Mouse (Mus musculus): ENCODE results near the gene Slc5a10. TPM values are rescaled to one million over a fixed set of nuclear protein-coding genes. Genes with fewer than 3 reads are reported as not detected.

The Slc5a10 gene
- polyA plus RNA-seq, 1 experiment from 2014 or later, result not detected

DNA sequence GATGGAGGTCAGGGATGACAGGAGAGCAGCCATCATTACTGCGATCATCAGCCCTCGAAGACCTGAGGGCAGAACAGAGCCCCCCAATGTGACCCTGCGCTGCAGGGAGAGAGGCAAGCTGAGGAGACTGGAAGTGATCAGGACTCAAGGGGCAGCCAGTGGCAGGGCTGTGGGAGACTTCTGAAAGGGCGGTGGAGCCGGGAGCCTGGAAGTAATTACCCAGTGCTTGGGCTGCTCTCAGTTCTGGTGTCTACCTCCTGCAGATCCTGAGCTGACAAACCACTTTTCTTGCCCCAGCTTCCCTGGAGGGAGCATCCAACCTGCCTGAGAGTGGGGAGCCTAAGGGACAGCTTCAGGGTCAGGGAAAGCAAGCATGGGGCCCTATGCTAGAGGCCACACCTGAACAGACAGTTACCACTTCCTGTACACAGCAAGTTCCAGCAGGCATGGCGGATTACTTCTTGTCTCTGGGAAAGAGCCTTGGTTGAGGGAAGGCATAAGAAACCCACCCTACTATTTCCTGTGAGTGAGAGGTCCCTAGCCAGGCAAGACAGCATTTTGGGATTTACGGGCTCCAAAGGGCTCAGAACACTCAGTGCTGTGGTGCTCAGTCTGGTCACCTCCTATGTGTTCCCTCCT, 44.3 kb downstream of the Slc5a10 start:
- Histone ChIP-seq H3K9me3 (no peaks in the 10 kb centered on the region), H3K27me3 (replicated peaks; ENCODE audit: low read depth, poor library complexity, severe bottlenecking) (peaks cover 38% of the 10 kb centered on the region), H3K27ac (replicated peaks) (peak overlapping the region; percentile 70), H3K4me3 (0 out of 2 replicates have a peak overlapping the region, but pooled peaks have one; percentile 8), H3K36me3 (replicated peaks) (no peaks in the 10 kb centered on the region), H3K4me1 (peaks cover 65% of the 10 kb centered on the region)
- DNase-seq (ENCODE audit: low spot score), result peak; percentile 77
- WGBS, result 46% methylated on average over 7 of the region's 7 CpGs

DNA sequence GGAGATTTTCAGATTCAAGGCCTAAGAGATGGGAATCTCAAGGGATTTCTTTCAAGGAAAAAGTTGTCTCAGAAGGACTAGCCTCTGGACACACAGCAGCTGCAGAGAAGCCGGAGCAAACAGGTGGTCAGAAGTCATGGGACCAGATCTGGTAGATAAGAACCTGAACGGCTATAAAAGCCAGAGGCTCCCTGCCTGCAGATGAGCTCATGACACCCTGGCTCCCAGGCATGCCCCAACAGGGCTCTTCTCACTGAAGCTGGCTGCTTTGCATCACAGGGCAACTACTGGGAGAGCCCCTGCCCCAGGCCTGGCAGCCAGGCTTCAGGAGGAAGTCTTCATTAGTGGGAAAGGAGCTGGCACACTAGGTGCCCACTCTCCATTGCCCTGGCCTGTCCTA, 45.3 kb downstream of the Slc5a10 start:
- Histone ChIP-seq H3K27me3 (replicated peaks; ENCODE audit: low read depth, poor library complexity, severe bottlenecking) (peaks cover 48% of the 10 kb centered on the region), H3K9me3 (no peaks in the 10 kb centered on the region), H3K4me3 (0 out of 2 replicates have a peak overlapping the region, but pooled peaks have one; percentile 14), H3K27ac (replicated peaks) (peak overlapping the region; percentile 70), H3K36me3 (replicated peaks) (no peaks in the 10 kb centered on the region), H3K4me1 (peaks cover 71% of the 10 kb centered on the region)
- no peak for DNase-seq (ENCODE audit: low spot score)
- 53% methylated on average over 2 of the region's 2 CpGs for WGBS

DNA sequence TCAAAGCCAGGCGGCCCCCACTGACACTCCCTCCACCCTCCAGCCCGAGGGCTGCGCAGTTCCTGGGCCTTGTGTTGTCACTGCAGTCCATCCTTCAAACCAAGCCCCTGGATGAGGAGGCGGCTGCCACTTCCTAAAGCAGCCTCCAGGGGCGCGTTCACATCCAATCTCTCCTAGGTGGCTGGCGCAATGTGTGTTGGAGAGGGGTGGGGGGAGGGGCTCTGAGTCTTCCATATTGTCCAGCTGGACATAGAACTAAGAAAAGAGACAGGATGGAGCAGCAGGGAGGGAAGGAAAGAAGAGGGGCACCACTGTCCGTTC, 45.8 kb downstream of the Slc5a10 start:
- Histone ChIP-seq H3K4me3 (peak overlapping the region; percentile 33), H3K9me3 (no peaks in the 10 kb centered on the region), H3K27ac (replicated peaks) (peak overlapping the region; percentile 70), H3K36me3 (replicated peaks) (no peaks in the 10 kb centered on the region), H3K27me3 (replicated peaks; ENCODE audit: low read depth, poor library complexity, severe bottlenecking) (peaks cover 51% of the 10 kb centered on the region), H3K4me1 (peaks cover 70% of the 10 kb centered on the region)
- DNase-seq (ENCODE audit: low spot score), result peak; percentile 87
- WGBS, result under 1% methylated on average over 8 of the region's 8 CpGs

DNA sequence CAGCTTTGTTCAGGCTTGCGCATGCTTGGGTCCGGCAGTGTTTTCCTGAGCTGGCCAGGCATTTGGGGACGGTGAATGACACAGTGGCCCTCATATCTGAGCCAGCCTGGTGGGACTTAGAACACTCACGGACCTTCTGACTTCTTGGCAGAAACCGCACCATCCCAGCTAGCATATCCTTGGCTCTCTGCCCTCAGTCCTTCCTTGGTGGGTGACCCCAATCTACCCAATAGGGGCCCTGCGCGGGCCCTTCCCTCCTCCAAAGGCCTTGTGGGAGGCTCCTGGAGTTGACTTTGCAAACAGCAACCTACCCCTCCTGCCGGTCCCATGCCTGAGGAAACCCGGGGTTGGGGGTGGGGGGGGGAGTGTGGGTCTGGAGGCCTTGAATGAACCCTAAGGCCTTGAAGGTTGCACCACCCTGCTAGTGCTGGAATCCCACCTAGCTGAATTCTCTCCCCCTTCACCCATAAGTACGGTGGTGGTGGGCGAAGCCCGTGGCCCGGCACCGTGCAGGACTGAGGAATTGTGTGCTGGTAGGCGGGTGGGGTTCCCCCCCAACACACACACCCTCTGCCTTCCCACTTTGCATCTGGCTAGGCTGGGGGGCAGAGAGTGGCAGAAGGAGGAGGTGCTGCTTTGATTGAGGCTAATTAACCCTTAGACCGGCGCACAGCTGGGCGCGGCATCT, 46.3 kb downstream of the Slc5a10 start:
- Histone ChIP-seq H3K9me3 (no peaks in the 10 kb centered on the region), H3K4me3 (peak overlapping the region; percentile 33), H3K4me1 (peaks cover 65% of the 10 kb centered on the region), H3K27ac (replicated peaks) (peak overlapping the region; percentile 70), H3K36me3 (replicated peaks) (no peaks in the 10 kb centered on the region), H3K27me3 (replicated peaks; ENCODE audit: low read depth, poor library complexity, severe bottlenecking) (peaks cover 48% of the 10 kb centered on the region)
- 26% methylated on average over 19 of the region's 19 CpGs for WGBS
- no peak for DNase-seq (ENCODE audit: low spot score)

- peaks cover 47% of the 10 kb centered on the region for H3K27me3 ChIP-seq (replicated peaks; ENCODE audit: low read depth, poor library complexity, severe bottlenecking)
- H3K4me1 ChIP-seq, result peaks cover 59% of the 10 kb centered on the region
- H3K9me3 ChIP-seq, result no peaks in the 10 kb centered on the region
- H3K36me3 ChIP-seq (replicated peaks), result no peaks in the 10 kb centered on the region
- 0 out of 2 replicates have a peak overlapping the region, but pooled peaks have one; percentile 70 for H3K27ac ChIP-seq (replicated peaks)
- WGBS, result 35% methylated on average over 8 of the region's 8 CpGs
- peak; percentile 47 for DNase-seq (ENCODE audit: low spot score)
- H3K4me3 ChIP-seq, result no peak overlapping the region
Observed at GRCm38 (mm10) chr11:61673686-61674085, 46.9 kb downstream of the Slc5a10 start.

- H3K9me3 ChIP-seq, result no peaks in the 10 kb centered on the region
- no peak overlapping the region for H3K27ac ChIP-seq (replicated peaks)
- H3K27me3 ChIP-seq (replicated peaks; ENCODE audit: low read depth, poor library complexity, severe bottlenecking), result peaks cover 48% of the 10 kb centered on the region
- H3K36me3 ChIP-seq (replicated peaks), result no peaks in the 10 kb centered on the region
- WGBS, result 58% methylated on average over 19 of the region's 19 CpGs
- peaks cover 49% of the 10 kb centered on the region for H3K4me1 ChIP-seq
- no peak overlapping the region for H3K4me3 ChIP-seq
- no peak for DNase-seq (ENCODE audit: low spot score)
Observed at GRCm38 (mm10) chr11:61671781-61672383, 48.7 kb downstream of the Slc5a10 start.

GRCm38 (mm10) chr11:61669492-61670490, 50.8 kb downstream of the Slc5a10 start:
- Histone ChIP-seq H3K36me3 (replicated peaks) (no peaks in the 10 kb centered on the region), H3K9me3 (no peaks in the 10 kb centered on the region), H3K4me3 (no peak overlapping the region), H3K4me1 (peaks cover 32% of the 10 kb centered on the region), H3K27ac (replicated peaks) (no peak overlapping the region), H3K27me3 (replicated peaks; ENCODE audit: low read depth, poor library complexity, severe bottlenecking) (peaks cover 48% of the 10 kb centered on the region)
- 82% methylated on average over 14 of the region's 14 CpGs for WGBS
- no peak for DNase-seq (ENCODE audit: low spot score)

DNA sequence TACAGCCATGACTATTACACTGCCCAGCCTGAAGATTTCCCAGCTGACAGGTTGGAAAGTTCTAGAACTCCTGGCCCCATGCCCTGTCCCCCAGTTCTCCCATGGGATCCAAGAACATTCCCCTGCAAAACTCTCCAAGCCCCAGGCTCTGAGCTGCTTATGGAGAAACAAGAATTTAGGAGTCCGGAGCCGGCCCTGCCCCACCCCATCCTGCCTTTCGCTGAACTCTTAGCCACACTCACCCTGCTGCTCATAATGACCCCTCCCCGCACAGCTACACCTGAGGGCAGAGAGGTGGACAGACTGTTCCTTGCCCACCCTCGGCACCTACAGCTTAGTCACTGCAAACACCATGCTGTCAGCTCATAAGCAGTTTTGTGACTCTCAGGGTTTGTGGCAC, 52.8 kb downstream of the Slc5a10 start:
- no peak for DNase-seq (ENCODE audit: low spot score)
- Histone ChIP-seq H3K27me3 (replicated peaks; ENCODE audit: low read depth, poor library complexity, severe bottlenecking) (peaks cover 31% of the 10 kb centered on the region), H3K27ac (replicated peaks) (no peak overlapping the region), H3K36me3 (replicated peaks) (no peaks in the 10 kb centered on the region), H3K4me3 (no peak overlapping the region), H3K9me3 (no peaks in the 10 kb centered on the region), H3K4me1 (peaks cover 21% of the 10 kb centered on the region)
- 74% methylated on average over 5 of the region's 5 CpGs for WGBS

GRCm38 (mm10) chr11:61667248-61667647, 53.4 kb downstream of the Slc5a10 start:
- H3K4me3 ChIP-seq, result no peak overlapping the region
- no peak overlapping the region for H3K27ac ChIP-seq (replicated peaks)
- WGBS, result 80% methylated on average over 5 of the region's 5 CpGs

DNA sequence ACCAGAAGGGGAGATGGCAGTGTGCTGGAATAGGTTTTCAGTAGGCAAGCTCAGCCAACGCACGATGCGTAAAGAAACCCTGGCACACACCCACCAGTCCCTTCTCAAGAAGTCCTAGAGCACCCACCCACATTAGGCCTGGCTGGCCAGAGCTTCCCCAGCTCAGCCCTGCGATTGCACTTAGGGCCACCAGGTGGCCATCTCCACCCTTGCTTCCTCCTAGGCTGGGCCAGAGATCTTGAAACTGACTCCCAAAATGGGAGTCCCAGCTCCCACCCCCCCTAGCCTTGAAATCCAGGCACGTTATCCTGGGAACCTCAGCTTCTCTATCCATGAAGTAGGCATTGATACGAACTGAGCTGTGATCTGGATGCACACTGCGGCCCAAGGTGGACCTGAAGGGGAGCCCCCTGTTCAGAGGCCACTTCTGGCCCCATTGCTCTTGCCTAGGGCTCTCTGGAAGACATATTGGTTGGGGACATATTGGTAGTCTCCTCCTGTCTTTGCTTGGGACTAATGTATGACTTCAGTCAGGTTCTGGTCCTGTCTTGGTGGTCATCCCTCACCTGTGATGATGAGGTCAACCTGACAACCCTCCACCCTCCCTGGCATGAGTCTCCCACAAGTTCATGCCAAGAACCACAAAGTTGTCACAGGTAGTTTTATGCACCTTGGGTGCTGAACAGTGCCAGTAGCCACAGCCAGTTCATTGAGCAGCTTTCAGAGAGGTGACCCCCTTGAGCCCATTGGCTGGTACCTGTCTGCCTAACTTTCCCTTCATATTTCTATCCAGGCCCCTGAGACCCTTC, 54.4 kb downstream of the Slc5a10 start:
- Histone ChIP-seq H3K36me3 (replicated peaks) (no peaks in the 10 kb centered on the region), H3K27me3 (replicated peaks; ENCODE audit: low read depth, poor library complexity, severe bottlenecking) (peaks cover 16% of the 10 kb centered on the region), H3K4me1 (peaks cover 13% of the 10 kb centered on the region), H3K9me3 (no peaks in the 10 kb centered on the region), H3K27ac (replicated peaks) (no peak overlapping the region), H3K4me3 (no peak overlapping the region)
- 58% methylated on average over 7 of the region's 7 CpGs for WGBS
- DNase-seq (ENCODE audit: low spot score), result peak; percentile 58

More at GRCm38 (mm10) chr11:61667248-61667647, 53.4 kb downstream of the Slc5a10 start:
- peaks cover 20% of the 10 kb centered on the region for H3K4me1 ChIP-seq
- no peak for DNase-seq (ENCODE audit: low spot score)
- H3K27me3 ChIP-seq (replicated peaks; ENCODE audit: low read depth, poor library complexity, severe bottlenecking), result peaks cover 26% of the 10 kb centered on the region
- H3K9me3 ChIP-seq, result no peaks in the 10 kb centered on the region
- no peaks in the 10 kb centered on the region for H3K36me3 ChIP-seq (replicated peaks)

GRCm38 (mm10) chr11:61665401-61665800, 55.2 kb downstream of the Slc5a10 start:
- Histone ChIP-seq H3K27ac (replicated peaks) (no peak overlapping the region), H3K36me3 (replicated peaks) (no peaks in the 10 kb centered on the region), H3K27me3 (replicated peaks; ENCODE audit: low read depth, poor library complexity, severe bottlenecking) (peaks cover 8% of the 10 kb centered on the region), H3K9me3 (no peaks in the 10 kb centered on the region), H3K4me3 (no peak overlapping the region), H3K4me1 (peaks cover 12% of the 10 kb centered on the region; the same call in 1 of the 2 replicates)
- no peak for DNase-seq (ENCODE audit: low spot score)
- WGBS, result 85% methylated on average over 4 of the region's 4 CpGs
